Mouse (Mus musculus) adipocyte (in vitro differentiated cells): ENCODE results near the gene Lin37.

ENCODE experiments used
- DNase-seq: peaks from one replicate; pipeline ENCODE4 v3.0.0-alpha.2; 2016; ENCODE audit warnings: low spot score

Gene Lin37

GRCm38 (mm10) chr7:30559443-30559954 is at the start of gene Lin37:
Gene Lin37, minus strand, starts transcription at chr7:30559838.
- peak; percentile 98 for DNase-seq

- no peak for DNase-seq
Measured at GRCm38 (mm10) chr7:30608476-30608875, 48.8 kb upstream of the Lin37 start.

- DNase-seq: no peak
Measured at GRCm38 (mm10) chr7:30607706-30608309, 48.2 kb upstream of the Lin37 start.

- no peak for DNase-seq
Measured at GRCm38 (mm10) chr7:30604944-30605343, 45.3 kb upstream of the Lin37 start.

GRCm38 (mm10) chr7:30604424-30604823 is 44.8 kb upstream of the Lin37 start:
- no peak for DNase-seq

GRCm38 (mm10) chr7:30602583-30602982 is 42.9 kb upstream of the Lin37 start:
- no peak for DNase-seq

- DNase-seq: no peak
Measured at GRCm38 (mm10) chr7:30600651-30601050, 41.0 kb upstream of the Lin37 start.

- DNase-seq: no peak
Measured at GRCm38 (mm10) chr7:30599933-30600353, 40.3 kb upstream of the Lin37 start.

GRCm38 (mm10) chr7:30598786-30599185 is 39.1 kb upstream of the Lin37 start, which contains the start of gene Zbtb32:
Gene Zbtb32, minus strand, starts transcription at chr7:30598909.
- DNase-seq: no peak

- DNase-seq: no peak
Measured at GRCm38 (mm10) chr7:30596811-30597210, 37.2 kb upstream of the Lin37 start.

- no peak for DNase-seq
Measured at GRCm38 (mm10) chr7:30596093-30596492, 36.5 kb upstream of the Lin37 start.

- DNase-seq: no peak
Measured at GRCm38 (mm10) chr7:30594510-30595024, 34.9 kb upstream of the Lin37 start.

GRCm38 (mm10) chr7:30593579-30594509 is 34.2 kb upstream of the Lin37 start:
- no peak for DNase-seq

- no peak for DNase-seq
Measured at GRCm38 (mm10) chr7:30592772-30593423, 33.3 kb upstream of the Lin37 start.

- DNase-seq: no peak
Measured at GRCm38 (mm10) chr7:30591605-30591951, 31.9 kb upstream of the Lin37 start.

- no peak for DNase-seq
Measured at GRCm38 (mm10) chr7:30590927-30591604, 31.4 kb upstream of the Lin37 start.

GRCm38 (mm10) chr7:30589435-30590301 is 30.0 kb upstream of the Lin37 start:
- DNase-seq: peak; percentile 78

- peak; percentile 96 for DNase-seq
Measured at GRCm38 (mm10) chr7:30588676-30589434, 29.2 kb upstream of the Lin37 start, which contains the start of gene Kmt2b. Gene Kmt2b, minus strand, starts transcription at chr7:30588726.

- peak; percentile 47 for DNase-seq
Measured at GRCm38 (mm10) chr7:30587842-30588667, 28.4 kb upstream of the Lin37 start.
